Mouse (Mus musculus) c-Kit-positive CD71-positive TER-119-positive erythroid progenitor cells, embryonic 14.5 days (primary cell): Measurements from ENCODE around the gene Fermt2.

ENCODE experiments used
- DNase-seq: peaks from one replicate; pipeline ENCODE4 v3.0.0-alpha.2; 2013; ENCODE audit warnings: low spot score

Gene Fermt2

GRCm38 (mm10) chr14:45463599-45463998 lies 66.3 kb downstream of the Fermt2 start:
- DNase-seq: no peak

GRCm38 (mm10) chr14:45462875-45463475 lies 66.9 kb downstream of the Fermt2 start:
- no peak for DNase-seq

- no peak for DNase-seq
Measured at GRCm38 (mm10) chr14:45462374-45462773, 67.5 kb downstream of the Fermt2 start.

DNA sequence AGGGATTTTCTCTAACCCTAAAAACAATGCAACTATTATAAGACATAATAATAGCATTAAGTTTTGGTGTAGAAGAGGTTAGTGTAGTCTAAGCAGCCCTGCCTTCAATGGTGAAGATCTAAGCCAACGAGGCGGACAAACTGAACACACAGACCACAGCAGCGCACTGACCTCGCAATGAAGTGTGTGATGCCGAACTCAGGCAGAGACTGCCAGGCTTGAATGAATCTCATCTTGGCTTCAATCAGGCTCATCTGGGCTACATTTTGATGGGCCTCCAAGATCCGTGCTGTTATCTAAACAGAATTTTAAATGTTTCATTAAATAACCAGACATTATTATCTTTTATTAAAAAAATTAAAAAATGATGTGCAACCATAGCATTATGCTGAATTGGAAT lies 68.0 kb downstream of the Fermt2 start:
- no peak for DNase-seq

DNA sequence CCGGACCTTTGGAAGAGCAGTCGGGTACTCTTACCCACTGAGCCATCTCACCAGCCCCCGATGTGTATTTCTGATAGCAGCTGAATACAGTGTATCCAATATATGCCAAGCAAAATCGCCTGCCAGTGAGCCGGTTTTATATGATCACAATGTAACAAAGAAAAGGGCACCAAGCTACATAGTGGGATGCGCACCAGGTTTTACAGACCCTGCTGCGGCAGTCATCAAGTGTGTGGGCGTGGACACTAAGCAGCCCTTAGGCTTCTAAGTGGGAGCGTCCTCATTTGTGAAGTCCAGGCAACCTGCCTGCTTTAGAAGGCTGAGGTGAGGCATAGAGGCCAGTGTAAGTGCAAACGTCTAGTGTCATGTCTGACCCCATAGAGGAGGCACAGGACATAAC lies 69.4 kb downstream of the Fermt2 start:
- no peak for DNase-seq

DNA sequence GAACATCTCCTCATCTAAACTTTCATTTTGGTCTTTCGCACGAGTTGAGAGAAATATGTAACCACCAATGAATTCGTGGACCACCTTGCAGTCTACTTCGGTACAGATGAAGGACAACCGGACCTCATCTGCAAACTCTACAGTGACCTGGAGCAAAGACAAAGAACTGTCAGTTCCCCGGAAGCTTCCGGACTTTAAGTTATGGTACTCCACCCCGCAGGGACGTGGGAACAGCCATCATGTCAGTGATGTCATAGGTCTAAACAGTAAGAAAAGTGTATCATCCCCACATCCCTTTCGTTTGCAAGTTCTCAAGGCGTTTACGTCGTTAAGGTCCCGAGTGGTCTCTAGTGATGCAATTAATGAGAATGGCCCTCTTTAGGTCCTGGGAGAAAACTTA lies 70.0 kb downstream of the Fermt2 start:
- no peak for DNase-seq

GRCm38 (mm10) chr14:45457003-45457402 lies 72.9 kb downstream of the Fermt2 start:
- no peak for DNase-seq

DNA sequence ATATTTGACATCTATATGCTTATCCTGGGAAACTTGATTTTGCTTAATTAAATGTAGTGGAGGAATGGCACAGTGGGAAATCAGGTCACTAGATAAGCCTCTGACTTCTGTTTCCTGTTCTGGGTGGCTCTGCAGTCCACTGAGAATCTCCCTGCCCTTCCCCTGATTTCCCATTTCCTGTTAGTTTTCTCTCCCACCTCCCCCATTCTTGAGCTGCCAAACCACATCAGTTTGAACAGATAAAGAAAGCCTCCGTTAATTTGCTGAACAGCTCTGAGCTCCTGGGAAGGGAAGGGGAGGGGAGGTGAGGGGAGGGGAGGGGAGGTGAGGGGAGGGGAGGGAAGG lies 73.4 kb downstream of the Fermt2 start:
- DNase-seq: no peak

- DNase-seq: no peak
Measured at GRCm38 (mm10) chr14:45455651-45456501, 74.0 kb downstream of the Fermt2 start.

GRCm38 (mm10) chr14:45453538-45454233 lies 76.2 kb downstream of the Fermt2 start:
- no peak for DNase-seq

DNA sequence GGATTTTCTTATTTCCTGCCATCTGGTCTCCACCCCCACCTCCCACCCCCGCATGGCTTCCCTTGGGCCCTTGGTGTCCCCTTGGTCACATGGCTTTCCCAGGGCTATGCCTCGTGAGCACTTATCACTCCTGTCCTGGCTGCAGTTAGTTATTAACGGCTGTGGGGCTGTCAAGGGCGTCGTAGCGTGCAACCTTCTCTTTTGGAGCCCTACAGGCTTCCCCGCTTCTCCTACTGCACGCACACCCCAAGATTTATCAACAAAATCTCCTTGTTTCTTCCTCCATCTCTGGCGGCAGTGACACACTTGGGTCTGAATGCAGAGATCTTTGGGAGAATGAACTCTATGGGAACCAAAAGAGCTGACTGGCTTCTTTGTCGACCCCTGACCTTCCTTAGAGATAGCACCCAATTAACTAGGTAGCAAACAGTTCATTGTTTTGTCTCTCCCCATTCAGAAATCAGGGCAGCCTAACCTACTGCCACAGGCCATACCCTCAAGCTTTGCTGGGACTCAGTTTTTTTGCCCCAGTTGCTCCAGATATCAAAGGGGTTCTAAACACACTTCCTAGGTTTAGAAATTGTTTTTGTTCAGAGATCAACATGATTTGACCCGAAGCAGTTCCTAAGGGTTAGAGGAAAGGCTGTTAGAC lies 76.9 kb downstream of the Fermt2 start:
- DNase-seq: no peak

DNA sequence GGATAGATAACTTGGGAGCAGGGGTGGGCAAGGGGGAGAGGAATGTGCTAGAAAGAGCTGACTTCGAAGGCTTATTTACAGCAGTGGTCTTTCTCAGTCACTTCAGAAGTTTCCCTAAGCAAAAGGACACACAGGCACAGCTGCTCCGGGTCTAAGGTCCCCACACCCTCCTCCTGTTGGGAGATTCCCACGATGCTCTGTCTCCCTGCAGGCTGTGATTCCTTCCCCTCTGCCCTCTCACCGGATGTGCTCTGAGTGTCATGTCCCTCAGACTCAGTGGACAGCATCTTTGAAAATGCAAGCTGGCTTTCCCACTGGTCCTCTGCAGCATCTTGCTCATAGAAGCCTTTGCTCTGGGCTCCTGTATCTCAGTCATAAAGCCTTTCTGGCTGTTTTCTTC lies 77.8 kb downstream of the Fermt2 start:
- no peak for DNase-seq

- DNase-seq: no peak
Measured at GRCm38 (mm10) chr14:45451090-45451489, 78.8 kb downstream of the Fermt2 start.

GRCm38 (mm10) chr14:45446777-45447176 lies 83.1 kb downstream of the Fermt2 start:
- no peak for DNase-seq

DNA sequence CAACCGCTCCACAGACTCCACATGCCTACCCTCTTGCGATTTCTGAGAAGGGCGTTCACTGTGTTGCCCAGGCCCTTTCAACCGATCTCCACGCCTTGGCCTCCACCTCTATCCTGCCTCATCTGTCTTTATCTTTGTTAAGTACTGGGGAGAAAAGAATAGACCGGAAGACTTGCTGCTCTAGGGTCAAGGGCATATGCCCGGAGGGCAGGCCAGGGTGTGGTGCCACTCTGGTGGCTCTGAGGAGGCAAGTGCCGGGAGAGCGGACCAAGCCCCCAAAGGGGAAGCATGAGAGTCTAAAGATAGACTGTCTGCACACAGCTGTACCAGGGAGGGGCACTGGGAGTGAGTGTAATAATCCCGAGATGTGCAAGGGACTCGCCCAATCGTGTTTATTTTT lies 84.5 kb downstream of the Fermt2 start:
- peak; percentile 40 for DNase-seq

- no peak for DNase-seq
Measured at GRCm38 (mm10) chr14:45444870-45445269, 85.0 kb downstream of the Fermt2 start.

DNA sequence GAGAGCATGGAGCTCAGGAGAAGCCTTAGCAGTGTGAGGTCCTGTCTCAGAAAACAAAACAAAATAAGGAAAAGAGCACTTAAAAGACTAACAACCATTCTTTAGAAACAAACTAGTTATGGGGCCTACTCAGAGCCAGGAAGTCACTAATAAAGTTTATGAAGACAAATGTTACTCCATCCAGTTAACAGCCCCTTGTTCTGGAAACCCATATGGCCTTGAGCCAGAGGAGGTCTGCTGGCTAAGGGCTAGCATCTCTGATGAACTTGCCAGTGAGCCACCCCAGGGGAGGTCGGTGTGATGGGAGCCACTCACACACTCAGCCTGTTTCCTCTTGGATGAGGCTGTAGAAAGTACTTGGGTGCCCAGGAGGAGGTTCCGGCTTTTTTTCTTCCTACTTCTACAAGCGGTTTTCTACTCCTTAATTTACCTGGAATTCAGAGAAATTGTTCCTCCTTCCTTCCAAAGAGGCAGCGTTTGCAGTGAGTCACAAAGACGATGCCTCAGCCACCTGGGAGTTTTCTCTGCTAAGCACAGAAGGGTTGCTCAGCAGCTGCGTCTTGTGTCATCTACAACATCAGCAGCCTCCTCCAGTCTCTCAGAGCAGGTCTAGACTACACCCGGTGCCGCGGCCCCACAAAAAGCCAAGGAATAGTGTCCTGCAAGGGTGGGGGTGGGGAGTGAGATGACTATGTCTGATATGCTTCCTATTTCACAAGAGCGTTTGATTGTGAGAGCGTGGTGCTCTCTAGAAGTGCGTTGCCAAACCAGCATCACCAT lies 86.9 kb downstream of the Fermt2 start:
- no peak for DNase-seq

- no peak for DNase-seq
Measured at GRCm38 (mm10) chr14:45441291-45441690, 88.6 kb downstream of the Fermt2 start.

DNA sequence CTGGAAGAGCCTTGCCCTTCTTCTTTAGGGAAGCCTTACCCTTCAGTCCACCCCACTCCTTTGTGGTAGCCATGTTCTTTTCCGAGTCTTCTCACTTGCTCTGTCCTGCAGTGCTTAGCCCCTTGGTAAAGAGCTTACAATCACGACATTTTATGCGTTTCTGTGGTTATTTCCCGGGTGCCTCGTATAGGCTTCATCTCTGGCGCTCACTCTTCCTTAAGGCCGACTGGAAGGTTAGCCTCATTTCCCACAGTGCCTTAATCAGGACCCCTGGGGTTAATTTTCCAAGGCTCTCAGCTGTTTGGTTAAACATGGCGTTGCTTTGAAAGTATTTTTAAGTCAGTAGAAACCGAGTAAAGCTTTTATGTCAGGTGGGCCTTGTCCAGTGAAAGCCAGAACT lies 90.5 kb downstream of the Fermt2 start:
- no peak for DNase-seq

- DNase-seq: no peak
Measured at GRCm38 (mm10) chr14:45438931-45439275, 91.0 kb downstream of the Fermt2 start.

- no peak for DNase-seq
Measured at GRCm38 (mm10) chr14:45438250-45438930, 91.5 kb downstream of the Fermt2 start.
